Mouse (Mus musculus) hindbrain, embryonic 11.5 days (tissue): ENCODE results near the gene Arpc2. TPM values are rescaled to one million over a fixed set of nuclear protein-coding genes. Genes with fewer than 3 reads are reported as not detected.

Source experiments
- ATAC-seq: fragments of 200-750 bp; cut with Nextera tagmentation; 2 replicates; pipeline ENCODE4 v1.8.0; 2017; ENCODE audit warnings: mild to moderate bottlenecking, moderate TSS enrichment, moderate library complexity; ENCODE audit not compliant: low FRiP score
- DNase-seq: peaks from one replicate; pipeline ENCODE4 v3.0.0-alpha.2; 2015; ENCODE audit warnings: low spot score
- H3K27ac ChIP-seq: fragments of 300-500 bp; sonication (generic); 2 replicates; pipeline ENCODE4 v1.5.1; 2014; ENCODE audit warnings: mild to moderate bottlenecking, low read depth, low read length
- H3K27me3 ChIP-seq: fragments of 300-500 bp; sonication (generic); 2 replicates; pipeline ENCODE4 v1.6.1; 2014; ENCODE audit warnings: mild to moderate bottlenecking, low read length, moderate library complexity, mixed read lengths; ENCODE audit not compliant: control insufficient read depth, insufficient read depth
- H3K36me3 ChIP-seq: fragments of 300-500 bp; sonication (generic); 2 replicates; pipeline ENCODE4 v1.6.1; 2014; ENCODE audit warnings: mild to moderate bottlenecking, low read length, moderate library complexity, mixed read lengths; ENCODE audit not compliant: control insufficient read depth, insufficient read depth
- H3K4me1 ChIP-seq: fragments of 300-500 bp; sonication (generic); replicated peaks from 2 replicates; pipeline ENCODE4 v1.6.1; 2014; ENCODE audit warnings: low read length, mixed read lengths; ENCODE audit not compliant: control insufficient read depth, insufficient read depth
- H3K4me2 ChIP-seq: fragments of 300-500 bp; sonication (generic); replicated peaks from 2 replicates; pipeline ENCODE4 v1.6.1; 2014; ENCODE audit warnings: mild to moderate bottlenecking, low read depth, low read length
- H3K4me3 ChIP-seq: fragments of 300-500 bp; sonication (generic); 2 replicates; pipeline ENCODE4 v1.5.1; 2014; ENCODE audit warnings: low read depth, low read length
- H3K9ac ChIP-seq: fragments of 300-500 bp; sonication (generic); 2 replicates; pipeline ENCODE4 v1.6.1; 2014; ENCODE audit warnings: low read depth, low read length
- H3K9me3 ChIP-seq: fragments of 300-500 bp; sonication (generic); 2 replicates; pipeline ENCODE4 v1.6.1; 2016; ENCODE audit warnings: low read length; ENCODE audit not compliant: control insufficient read depth
- WGBS: fragments of 180-500 bp; shearing (Covaris S2); extraction: QIAGEN DNeasy Blood & Tissue Kit; methylation state at CpG from one replicate; pipeline ENCODE4 v1.1.7; 2014; 5-methylcytosine and 5-hydroxymethylcytosine counted together
- polyA plus RNA-seq: library from polyadenylated mRNA; unstranded; fragments of >200 nt; fragmentation: Nextera tagmentation; extraction: Ambion mirVana; gene quantifications from 2 replicates; pipeline ENCODE4 v1.2.1, GENCODE M21; 2014

Gene Arpc2
- polyA plus RNA-seq, 1 experiment from 2014 or later: 330 TPM

- H3K4me3 ChIP-seq: no peak overlapping the region
- no peaks in the 10 kb centered on the region for H3K27me3 ChIP-seq
- no peak overlapping the region for H3K9ac ChIP-seq
- H3K36me3 ChIP-seq: no peaks in the 10 kb centered on the region
- no peak for ATAC-seq
- H3K9me3 ChIP-seq: no peaks in the 10 kb centered on the region
- no peaks in the 10 kb centered on the region for H3K4me1 ChIP-seq
- H3K4me2 ChIP-seq: no peak overlapping the region
- WGBS: 63% methylated on average over 6 of the region's 6 CpGs
- H3K27ac ChIP-seq: no peak overlapping the region
- DNase-seq: no peak
These were observed 41.2 kb downstream of the Arpc2 start for GRCm38 (mm10) chr1:74277041-74277440.

GRCm38 (mm10) chr1:74277883-74278537, 42.1 kb downstream of the Arpc2 start:
- Histone ChIP-seq H3K9me3 (no peaks in the 10 kb centered on the region), H3K27me3 (no peaks in the 10 kb centered on the region), H3K4me1 (0 out of 2 replicates have a peak, but pooled peaks cover 2% of the 10 kb centered on the region), H3K36me3 (no peaks in the 10 kb centered on the region), H3K27ac (no peak overlapping the region), H3K4me3 (no peak overlapping the region), H3K4me2 (no peak overlapping the region), H3K9ac (no peak overlapping the region)
- no peak for DNase-seq
- no peak for ATAC-seq
- 62% methylated on average over 8 of the region's 8 CpGs for WGBS

- H3K9ac ChIP-seq: no peak within 1 kb of the TSS
- 81% methylated on average over 10 of the region's 10 CpGs for WGBS
- ATAC-seq: no peak
These were observed 42.7 kb downstream of the Arpc2 start, which contains the start of gene Gpbar1 for GRCm38 (mm10) chr1:74278538-74278937. Gpbar1 (plus strand) TSS chr1:74278550.

GRCm38 (mm10) chr1:74278988-74279387, 43.1 kb downstream of the Arpc2 start:
- Histone ChIP-seq H3K9ac (no peak overlapping the region), H3K27me3 (no peaks in the 10 kb centered on the region), H3K4me3 (no peak overlapping the region), H3K9me3 (no peaks in the 10 kb centered on the region), H3K36me3 (no peaks in the 10 kb centered on the region), H3K4me2 (no peak overlapping the region), H3K27ac (no peak overlapping the region), H3K4me1 (0 out of 2 replicates have a peak, but pooled peaks cover 5% of the 10 kb centered on the region)
- WGBS: 85% methylated on average over 11 of the region's 11 CpGs
- ATAC-seq (no peak), DNase-seq (no peak)

More at GRCm38 (mm10) chr1:74278538-74278937, 42.7 kb downstream of the Arpc2 start, which contains the start of gene Gpbar1:
- DNase-seq: no peak
- Histone ChIP-seq H3K9me3 (no peaks in the 10 kb centered on the region), H3K27me3 (no peaks in the 10 kb centered on the region), H3K4me1 (0 out of 2 replicates have a peak, but pooled peaks cover 5% of the 10 kb centered on the region), H3K36me3 (no peaks in the 10 kb centered on the region), H3K4me2 (no peak within 1 kb of the TSS), H3K4me3 (no peak within 1 kb of the TSS), H3K27ac (no peak within 1 kb of the TSS)

- Histone ChIP-seq H3K4me1 (0 out of 2 replicates have a peak, but pooled peaks cover 8% of the 10 kb centered on the region), H3K27ac (no peak overlapping the region), H3K4me3 (no peak overlapping the region), H3K36me3 (no peaks in the 10 kb centered on the region), H3K9me3 (no peaks in the 10 kb centered on the region), H3K9ac (no peak overlapping the region), H3K27me3 (no peaks in the 10 kb centered on the region), H3K4me2 (no peak overlapping the region)
- ATAC-seq: no peak
- 94% methylated on average over 14 of the region's 14 CpGs for WGBS
- no peak for DNase-seq
These were observed 44.9 kb downstream of the Arpc2 start for GRCm38 (mm10) chr1:74280591-74281325.

- H3K4me1 ChIP-seq: 0 out of 2 replicates have a peak, but pooled peaks cover 8% of the 10 kb centered on the region
- DNase-seq: no peak
- H3K4me2 ChIP-seq: no peak overlapping the region
- ATAC-seq: no peak
- no peaks in the 10 kb centered on the region for H3K27me3 ChIP-seq
- no peak overlapping the region for H3K4me3 ChIP-seq
- no peaks in the 10 kb centered on the region for H3K9me3 ChIP-seq
- H3K9ac ChIP-seq: no peak overlapping the region
- no peaks in the 10 kb centered on the region for H3K36me3 ChIP-seq
- no peak overlapping the region for H3K27ac ChIP-seq
- 89% methylated on average over 2 of the region's 2 CpGs for WGBS
These were observed 45.5 kb downstream of the Arpc2 start for GRCm38 (mm10) chr1:74281372-74281771.

- no peak for DNase-seq
- H3K27me3 ChIP-seq: no peaks in the 10 kb centered on the region
- H3K4me1 ChIP-seq: 0 out of 2 replicates have a peak, but pooled peaks cover 8% of the 10 kb centered on the region
- H3K36me3 ChIP-seq: no peaks in the 10 kb centered on the region
- 92% methylated on average over 8 of the region's 8 CpGs for whole genome bisulfite sequencing
- no peak overlapping the region for H3K27ac ChIP-seq
- H3K9me3 ChIP-seq: no peaks in the 10 kb centered on the region
- ATAC-seq: no peak
- no peak overlapping the region for H3K4me3 ChIP-seq
- no peak overlapping the region for H3K4me2 ChIP-seq
- no peak overlapping the region for H3K9ac ChIP-seq
These were observed 46.0 kb downstream of the Arpc2 start for GRCm38 (mm10) chr1:74281886-74282285.

- no peaks in the 10 kb centered on the region for H3K27me3 ChIP-seq
- H3K9me3 ChIP-seq: no peaks in the 10 kb centered on the region
- H3K4me3 ChIP-seq: no peak overlapping the region
- no peak overlapping the region for H3K9ac ChIP-seq
- 0 out of 2 replicates have a peak, but pooled peaks cover 8% of the 10 kb centered on the region for H3K4me1 ChIP-seq
- H3K4me2 ChIP-seq: no peak overlapping the region
- H3K36me3 ChIP-seq: no peaks in the 10 kb centered on the region
- DNase-seq: no peak
- 91% methylated on average over 10 of the region's 10 CpGs for WGBS
- H3K27ac ChIP-seq: no peak overlapping the region
- no peak for ATAC-seq
These were observed 47.2 kb downstream of the Arpc2 start for GRCm38 (mm10) chr1:74282896-74283625.
